Mouse (Mus musculus) stomach, embryonic 14.5 days (tissue): Measurements from ENCODE around the gene Tmem222. TPM values are rescaled to one million over a fixed set of nuclear protein-coding genes. Genes with fewer than 3 reads are reported as not detected.
A peak's percentile ranks its signal among the peaks of the same experiment; 100 is the strongest.

Experiments
- ATAC-seq: fragments of 200-750 bp; cut with Nextera tagmentation; 2 replicates; pipeline ENCODE4 v1.8.0; 2017; ENCODE audit warnings: low read depth, moderate TSS enrichment; ENCODE audit not compliant: insufficient number of reproducible peaks, insufficient read depth, low FRiP score
- H3K27ac ChIP-seq: fragments of 300-500 bp; sonication (generic); 2 replicates; pipeline ENCODE4 v1.5.1; 2014; ENCODE audit warnings: mild to moderate bottlenecking, low read length, moderate library complexity, mixed read lengths
- H3K27me3 ChIP-seq: fragments of 300-500 bp; sonication (generic); 2 replicates; pipeline ENCODE4 v1.6.1; 2014; ENCODE audit warnings: low read length, control low read depth, mixed read lengths; ENCODE audit not compliant: control insufficient read depth, insufficient read depth
- H3K36me3 ChIP-seq: fragments of 300-500 bp; sonication (generic); 2 replicates; pipeline ENCODE4 v1.6.1; 2014; ENCODE audit warnings: mild to moderate bottlenecking, control low read depth, low read length, moderate library complexity, mixed read lengths; ENCODE audit not compliant: control insufficient read depth, insufficient read depth
- H3K4me1 ChIP-seq: fragments of 300-500 bp; sonication (generic); 2 replicates; pipeline ENCODE4 v1.6.1; 2014; ENCODE audit warnings: low read length, control low read depth, mixed read lengths; ENCODE audit not compliant: control insufficient read depth, insufficient read depth
- H3K4me2 ChIP-seq: fragments of 300-500 bp; sonication (generic); replicated peaks from 2 replicates; pipeline ENCODE4 v1.6.1; 2014; ENCODE audit warnings: low read depth, low read length, control low read depth
- H3K4me3 ChIP-seq: fragments of 300-500 bp; sonication (generic); 2 replicates; pipeline ENCODE4 v1.5.1; 2014; ENCODE audit warnings: low read depth, low read length, control low read depth
- H3K9ac ChIP-seq: fragments of 300-500 bp; sonication (generic); replicated peaks from 2 replicates; pipeline ENCODE4 v1.6.1; 2014; ENCODE audit warnings: low read depth, mild to moderate bottlenecking, control low read depth, low read length, moderate library complexity, mixed read lengths
- H3K9me3 ChIP-seq: fragments of 300-500 bp; sonication (generic); 2 replicates; pipeline ENCODE4 v1.6.1; 2016; ENCODE audit warnings: low read depth, low read length, control low read depth; ENCODE audit not compliant: control insufficient read depth
- WGBS: fragments of 180-500 bp; shearing (Covaris S2); extraction: QIAGEN DNeasy Blood & Tissue Kit; methylation state at CpG from one replicate; pipeline ENCODE4 v1.1.7; 2014; 5-methylcytosine and 5-hydroxymethylcytosine counted together
- polyA plus RNA-seq: library from polyadenylated mRNA; unstranded; fragments of >200 nt; fragmentation: Nextera tagmentation; extraction: Ambion mirVana; gene quantifications from 2 replicates; pipeline ENCODE4 v1.2.1, GENCODE M21; 2014

Gene Tmem222
- polyA plus RNA-seq, 1 experiment from 2014 or later, result 88.1 TPM

- Histone ChIP-seq H3K4me2 (no peak overlapping the region), H3K27ac (no peak overlapping the region), H3K9ac (no peak overlapping the region), H3K9me3 (no peaks in the 10 kb centered on the region), H3K36me3 (no peaks in the 10 kb centered on the region), H3K27me3 (peaks cover 22% of the 10 kb centered on the region), H3K4me3 (no peak overlapping the region), H3K4me1 (peaks cover 14% of the 10 kb centered on the region; the same call in 1 of the 2 replicates)
- no peak for ATAC-seq
- WGBS, result 59% methylated on average over 6 of the region's 6 CpGs
Measured at GRCm38 (mm10) chr4:133255392-133255791, 22.2 kb downstream of the Tmem222 start.

- Histone ChIP-seq H3K27me3 (peaks cover 23% of the 10 kb centered on the region), H3K9ac (no peak overlapping the region), H3K4me1 (peaks cover 14% of the 10 kb centered on the region; the same call in 1 of the 2 replicates), H3K36me3 (no peaks in the 10 kb centered on the region), H3K27ac (no peak overlapping the region), H3K4me3 (no peak overlapping the region), H3K4me2 (no peak overlapping the region), H3K9me3 (no peaks in the 10 kb centered on the region)
- 80% methylated on average over 12 of the region's 12 CpGs for WGBS
- no peak for ATAC-seq
Measured at GRCm38 (mm10) chr4:133253412-133253811, 24.2 kb downstream of the Tmem222 start.

- Histone ChIP-seq H3K4me3 (no peak overlapping the region), H3K9ac (no peak overlapping the region), H3K27me3 (peaks cover 23% of the 10 kb centered on the region), H3K4me1 (peaks cover 11% of the 10 kb centered on the region; the same call in 1 of the 2 replicates), H3K27ac (no peak overlapping the region), H3K36me3 (no peaks in the 10 kb centered on the region), H3K4me2 (no peak overlapping the region), H3K9me3 (no peaks in the 10 kb centered on the region)
- 50% methylated on average over 4 of the region's 4 CpGs for WGBS
- no peak for ATAC-seq
Measured at GRCm38 (mm10) chr4:133252089-133252488, 25.5 kb downstream of the Tmem222 start.

- Histone ChIP-seq H3K9me3 (no peaks in the 10 kb centered on the region), H3K27ac (no peak overlapping the region), H3K9ac (no peak overlapping the region; the same call in 1 of the 2 replicates), H3K27me3 (peaks cover 22% of the 10 kb centered on the region), H3K4me1 (peaks cover 11% of the 10 kb centered on the region; the same call in 1 of the 2 replicates), H3K36me3 (no peaks in the 10 kb centered on the region), H3K4me2 (peak overlapping the region; percentile 35), H3K4me3 (peak overlapping the region; percentile 25)
- 3% methylated on average over 31 of the region's 31 CpGs for WGBS
- peak; percentile 15; the same call in 1 of the 2 replicates for ATAC-seq
Measured at GRCm38 (mm10) chr4:133251214-133251613, 26.4 kb downstream of the Tmem222 start.

- peak overlapping the region; percentile 25 for H3K4me3 ChIP-seq
- no peak overlapping the region for H3K27ac ChIP-seq
- ATAC-seq, result 0 out of 2 replicates have a peak, but pooled peaks have one; percentile 24
- no peaks in the 10 kb centered on the region for H3K9me3 ChIP-seq
- peaks cover 19% of the 10 kb centered on the region for H3K27me3 ChIP-seq
- peak overlapping the region; percentile 35 for H3K4me2 ChIP-seq
- no peaks in the 10 kb centered on the region for H3K36me3 ChIP-seq
- H3K9ac ChIP-seq, result no peak overlapping the region
- H3K4me1 ChIP-seq, result peaks cover 11% of the 10 kb centered on the region; the same call in 1 of the 2 replicates
- 4% methylated on average over 22 of the region's 22 CpGs for WGBS
Measured at GRCm38 (mm10) chr4:133250609-133251008, 27.0 kb downstream of the Tmem222 start.

GRCm38 (mm10) chr4:133247806-133248449 is 29.7 kb downstream of the Tmem222 start:
- ATAC-seq, result peak; percentile 25; the same call in 1 of the 2 replicates
- H3K27me3 ChIP-seq, result peaks cover 18% of the 10 kb centered on the region

GRCm38 (mm10) chr4:133247072-133247471 is 30.5 kb downstream of the Tmem222 start:
- ATAC-seq, result no peak
- Histone ChIP-seq H3K4me3 (no peak overlapping the region), H3K27me3 (peaks cover 17% of the 10 kb centered on the region), H3K4me2 (no peak overlapping the region), H3K4me1 (peaks cover 13% of the 10 kb centered on the region; the same call in 1 of the 2 replicates), H3K27ac (no peak overlapping the region), H3K36me3 (no peaks in the 10 kb centered on the region), H3K9me3 (no peaks in the 10 kb centered on the region), H3K9ac (no peak overlapping the region)
- WGBS, result 27% methylated on average over 15 of the region's 15 CpGs

More at GRCm38 (mm10) chr4:133247806-133248449, 29.7 kb downstream of the Tmem222 start:
- H3K4me2 ChIP-seq, result no peak overlapping the region
- peaks cover 13% of the 10 kb centered on the region; the same call in 1 of the 2 replicates for H3K4me1 ChIP-seq
- 72% methylated on average over 13 of the region's 13 CpGs for WGBS
- H3K9ac ChIP-seq, result no peak overlapping the region
- no peak overlapping the region for H3K4me3 ChIP-seq
- no peaks in the 10 kb centered on the region for H3K36me3 ChIP-seq
- no peaks in the 10 kb centered on the region for H3K9me3 ChIP-seq
- H3K27ac ChIP-seq, result no peak overlapping the region

GRCm38 (mm10) chr4:133244289-133244688 is 33.3 kb downstream of the Tmem222 start:
- Histone ChIP-seq H3K4me3 (no peak overlapping the region), H3K27me3 (0 out of 2 replicates have a peak, but pooled peaks cover 3% of the 10 kb centered on the region), H3K9me3 (no peaks in the 10 kb centered on the region), H3K4me2 (no peak overlapping the region), H3K9ac (no peak overlapping the region), H3K36me3 (no peaks in the 10 kb centered on the region), H3K27ac (no peak overlapping the region), H3K4me1 (peaks cover 13% of the 10 kb centered on the region; the same call in 1 of the 2 replicates)
- WGBS, result 90% methylated on average over 1 of the region's 1 CpGs
- ATAC-seq, result no peak
